Mouse (Mus musculus): ENCODE measurements at regions not wholly inside any gene's neighbourhood (a gene's known extent, or its start where the extent isn't known, plus 50 kb on each side); places are given as distances from the start of the nearest gene placed in this dataset.

- H3K27me3 ChIP-seq (ENCODE audit: control insufficient read depth, insufficient read depth, low read length) = no peaks in the 10 kb centered on the region
- H3K36me3 ChIP-seq (ENCODE audit: control insufficient read depth, insufficient read depth, low read length) = no peaks in the 10 kb centered on the region
- H3K4me1 ChIP-seq (ENCODE audit: control insufficient read depth, insufficient read depth, low read length) = no peaks in the 10 kb centered on the region
- H3K4me3 ChIP-seq (ENCODE audit: control insufficient read depth, low read depth, low read length) = no peak overlapping the region
- TF ChIP-seq CTCF (IDR thresholded peaks at IDR 0.05; ENCODE audit: control insufficient read depth, insufficient read depth, insufficient replicate concordance, low read depth, low read length) (no peak), POLR2A (IDR thresholded peaks at IDR 0.05; ENCODE audit: control insufficient read depth, low read depth, low read length) (no peak)
- H3K27ac ChIP-seq (ENCODE audit: control insufficient read depth, insufficient read depth, low read depth, low read length) = no peak overlapping the region
These were observed 206.7 kb upstream of the Adamts9 start for GRCm38 (mm10) chr6:93149956-93150355.

- Histone ChIP-seq H3K27ac (ENCODE audit: control insufficient read depth, insufficient read depth, low read depth, low read length) (no peak overlapping the region), H3K36me3 (ENCODE audit: control insufficient read depth, insufficient read depth, low read length) (no peaks in the 10 kb centered on the region), H3K4me1 (ENCODE audit: control insufficient read depth, insufficient read depth, low read length) (no peaks in the 10 kb centered on the region), H3K4me3 (ENCODE audit: control insufficient read depth, low read depth, low read length) (no peak overlapping the region), H3K27me3 (ENCODE audit: control insufficient read depth, insufficient read depth, low read length) (no peaks in the 10 kb centered on the region)
- no peak for TF ChIP-seq POLR2A (IDR thresholded peaks at IDR 0.05; ENCODE audit: control insufficient read depth, low read depth, low read length)
- TF ChIP-seq CTCF (IDR thresholded peaks at IDR 0.05; ENCODE audit: control insufficient read depth, insufficient read depth, insufficient replicate concordance, low read depth, low read length) = no peak
These were observed 197.0 kb upstream of the Adamts9 start for GRCm38 (mm10) chr6:93140331-93140731.

GRCm38 (mm10) chr6:93133940-93134339 lies 190.6 kb upstream of the Adamts9 start:
- TF ChIP-seq CTCF (IDR thresholded peaks at IDR 0.05; ENCODE audit: control insufficient read depth, insufficient read depth, insufficient replicate concordance, low read depth, low read length) (no peak), POLR2A (IDR thresholded peaks at IDR 0.05; ENCODE audit: control insufficient read depth, low read depth, low read length) (no peak)
- H3K4me1 ChIP-seq (ENCODE audit: control insufficient read depth, insufficient read depth, low read length) = no peaks in the 10 kb centered on the region
- no peak overlapping the region for H3K4me3 ChIP-seq (ENCODE audit: control insufficient read depth, low read depth, low read length)

GRCm38 (mm10) chr6:93130946-93131685 lies 187.8 kb upstream of the Adamts9 start:
- Histone ChIP-seq H3K27ac (ENCODE audit: control insufficient read depth, insufficient read depth, low read depth, low read length) (no peak overlapping the region), H3K27me3 (ENCODE audit: control insufficient read depth, insufficient read depth, low read length) (no peaks in the 10 kb centered on the region), H3K4me1 (ENCODE audit: control insufficient read depth, insufficient read depth, low read length) (no peaks in the 10 kb centered on the region), H3K4me3 (ENCODE audit: control insufficient read depth, low read depth, low read length) (no peak overlapping the region), H3K36me3 (ENCODE audit: control insufficient read depth, insufficient read depth, low read length) (no peaks in the 10 kb centered on the region)
- TF ChIP-seq POLR2A (IDR thresholded peaks at IDR 0.05; ENCODE audit: control insufficient read depth, low read depth, low read length) = no peak
- no peak for TF ChIP-seq CTCF (IDR thresholded peaks at IDR 0.05; ENCODE audit: control insufficient read depth, insufficient read depth, insufficient replicate concordance, low read depth, low read length)

More at GRCm38 (mm10) chr6:93133940-93134339, 190.6 kb upstream of the Adamts9 start:
- H3K36me3 ChIP-seq (ENCODE audit: control insufficient read depth, insufficient read depth, low read length) = no peaks in the 10 kb centered on the region
- no peak overlapping the region for H3K27ac ChIP-seq (ENCODE audit: control insufficient read depth, insufficient read depth, low read depth, low read length)
- H3K27me3 ChIP-seq (ENCODE audit: control insufficient read depth, insufficient read depth, low read length) = no peaks in the 10 kb centered on the region

GRCm38 (mm10) chr6:93119482-93119881 lies 176.2 kb upstream of the Adamts9 start:
- Histone ChIP-seq H3K4me1 (ENCODE audit: control insufficient read depth, insufficient read depth, low read length) (no peaks in the 10 kb centered on the region), H3K27me3 (ENCODE audit: control insufficient read depth, insufficient read depth, low read length) (no peaks in the 10 kb centered on the region), H3K4me3 (ENCODE audit: control insufficient read depth, low read depth, low read length) (no peak overlapping the region), H3K36me3 (ENCODE audit: control insufficient read depth, insufficient read depth, low read length) (no peaks in the 10 kb centered on the region), H3K27ac (ENCODE audit: control insufficient read depth, insufficient read depth, low read depth, low read length) (no peak overlapping the region)
- TF ChIP-seq POLR2A (IDR thresholded peaks at IDR 0.05; ENCODE audit: control insufficient read depth, low read depth, low read length) (no peak), CTCF (IDR thresholded peaks at IDR 0.05; ENCODE audit: control insufficient read depth, insufficient read depth, insufficient replicate concordance, low read depth, low read length) (no peak)

GRCm38 (mm10) chr6:93113361-93113760 lies 170.1 kb upstream of the Adamts9 start:
- Histone ChIP-seq H3K4me3 (ENCODE audit: control insufficient read depth, low read depth, low read length) (no peak overlapping the region), H3K27me3 (ENCODE audit: control insufficient read depth, insufficient read depth, low read length) (no peaks in the 10 kb centered on the region), H3K36me3 (ENCODE audit: control insufficient read depth, insufficient read depth, low read length) (no peaks in the 10 kb centered on the region), H3K4me1 (ENCODE audit: control insufficient read depth, insufficient read depth, low read length) (no peaks in the 10 kb centered on the region), H3K27ac (ENCODE audit: control insufficient read depth, insufficient read depth, low read depth, low read length) (no peak overlapping the region)
- TF ChIP-seq CTCF (IDR thresholded peaks at IDR 0.05; ENCODE audit: control insufficient read depth, insufficient read depth, insufficient replicate concordance, low read depth, low read length) (no peak), POLR2A (IDR thresholded peaks at IDR 0.05; ENCODE audit: control insufficient read depth, low read depth, low read length) (no peak)

- TF ChIP-seq POLR2A (IDR thresholded peaks at IDR 0.05; ENCODE audit: control insufficient read depth, low read depth, low read length) = no peak
- no peak for TF ChIP-seq CTCF (IDR thresholded peaks at IDR 0.05; ENCODE audit: control insufficient read depth, insufficient read depth, insufficient replicate concordance, low read depth, low read length)
- Histone ChIP-seq H3K27me3 (ENCODE audit: control insufficient read depth, insufficient read depth, low read length) (no peaks in the 10 kb centered on the region), H3K27ac (ENCODE audit: control insufficient read depth, insufficient read depth, low read depth, low read length) (no peak overlapping the region), H3K4me3 (ENCODE audit: control insufficient read depth, low read depth, low read length) (no peak overlapping the region), H3K36me3 (ENCODE audit: control insufficient read depth, insufficient read depth, low read length) (no peaks in the 10 kb centered on the region), H3K4me1 (ENCODE audit: control insufficient read depth, insufficient read depth, low read length) (no peaks in the 10 kb centered on the region)
These were observed 151.6 kb upstream of the Adamts9 start for GRCm38 (mm10) chr6:93094730-93095360.

Data from testis, adult 2 months (tissue).